Mouse (Mus musculus) right cerebral cortex, postnatal 25 days (tissue): ENCODE measurements around the gene Chrng.
A peak's percentile ranks its signal among the peaks of the same experiment; 100 is the strongest.

Source experiments
- DNase-seq: peaks from one replicate; pipeline ENCODE4 v3.0.0; 2022

The Chrng gene

DNA sequence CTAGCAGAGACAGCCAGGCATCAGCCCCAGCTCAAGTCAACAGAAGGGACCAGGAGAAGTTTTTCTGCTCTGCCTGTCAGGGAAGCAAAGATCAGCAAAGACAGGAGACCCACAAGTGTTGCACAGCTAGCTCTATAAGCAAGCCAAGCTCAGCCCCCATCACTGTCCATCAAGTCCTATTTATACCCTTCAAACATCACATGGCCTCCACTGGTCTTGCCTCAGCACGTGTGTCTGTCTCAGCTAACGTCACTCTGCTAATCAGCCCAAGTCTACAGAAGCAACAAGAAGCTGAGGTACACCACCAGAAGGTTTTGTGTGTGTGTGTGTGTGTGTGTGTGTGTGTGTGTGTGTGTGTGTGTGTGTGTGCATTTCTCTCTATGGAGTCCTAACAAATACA, 3.6 kb upstream of the Chrng start:
- no peak for DNase-seq

GRCm38 (mm10) chr1:87201848-87202247, 2.6 kb upstream of the Chrng start:
- no peak for DNase-seq

GRCm38 (mm10) chr1:87203779-87204178, 678 bp upstream of the Chrng start:
- DNase-seq = no peak

DNA sequence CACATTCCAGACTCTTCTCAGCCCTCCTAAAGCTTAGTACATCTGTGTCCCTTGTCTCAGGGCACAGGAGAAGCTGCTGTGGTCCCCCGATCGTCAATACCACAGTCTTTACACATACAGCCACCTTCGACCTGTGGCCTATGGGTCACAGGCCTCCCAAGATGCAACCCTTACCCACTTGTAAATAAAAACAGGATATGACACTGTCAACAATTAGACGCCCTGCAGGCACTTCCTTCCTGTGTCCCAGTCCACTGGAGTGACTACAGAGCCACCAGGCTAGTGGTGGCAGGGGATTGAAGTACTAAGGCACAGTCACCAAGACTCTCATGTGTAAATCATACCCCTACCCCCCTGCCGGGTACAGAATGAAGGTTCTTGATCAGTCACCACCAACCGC, 581 bp downstream of the Chrng start:
- DNase-seq = no peak

DNA sequence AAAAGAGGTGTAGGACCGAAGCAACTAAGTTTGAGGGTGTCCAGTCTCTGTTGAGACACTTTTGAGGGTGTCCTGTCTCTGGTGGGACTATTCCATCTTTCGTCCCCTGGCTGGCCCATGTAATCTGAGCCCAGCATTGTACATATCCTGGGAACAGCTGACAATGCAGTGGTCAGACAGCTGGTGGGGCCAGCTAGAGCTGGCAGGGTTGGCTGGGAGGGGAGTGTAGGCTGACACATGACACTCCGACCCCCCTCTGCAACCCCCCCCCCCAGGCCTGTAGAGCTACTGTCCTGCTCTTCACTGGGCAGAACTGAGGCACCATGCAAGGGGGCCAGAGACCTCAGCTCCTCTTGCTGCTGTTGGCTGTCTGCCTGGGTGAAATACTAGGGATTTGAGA, 1.0 kb downstream of the Chrng start:
- no peak for DNase-seq

DNA sequence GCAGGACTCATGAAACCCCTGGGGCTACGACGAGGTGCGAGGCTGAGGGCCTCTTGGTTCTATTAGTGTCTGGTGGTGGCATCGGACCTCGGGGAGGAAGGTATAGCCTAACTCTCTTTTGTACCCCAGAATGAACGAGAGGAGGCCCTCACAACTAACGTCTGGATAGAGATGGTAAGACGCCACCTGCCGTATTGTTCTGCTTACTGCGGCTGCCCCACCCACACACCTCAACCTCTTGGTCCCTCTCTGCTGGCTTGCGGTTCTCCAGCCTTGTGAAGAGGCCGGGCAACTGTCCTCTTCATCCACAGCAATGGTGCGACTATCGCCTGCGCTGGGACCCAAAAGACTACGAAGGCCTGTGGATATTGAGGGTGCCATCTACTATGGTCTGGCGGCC, 1.9 kb downstream of the Chrng start:
- DNase-seq = no peak

DNA sequence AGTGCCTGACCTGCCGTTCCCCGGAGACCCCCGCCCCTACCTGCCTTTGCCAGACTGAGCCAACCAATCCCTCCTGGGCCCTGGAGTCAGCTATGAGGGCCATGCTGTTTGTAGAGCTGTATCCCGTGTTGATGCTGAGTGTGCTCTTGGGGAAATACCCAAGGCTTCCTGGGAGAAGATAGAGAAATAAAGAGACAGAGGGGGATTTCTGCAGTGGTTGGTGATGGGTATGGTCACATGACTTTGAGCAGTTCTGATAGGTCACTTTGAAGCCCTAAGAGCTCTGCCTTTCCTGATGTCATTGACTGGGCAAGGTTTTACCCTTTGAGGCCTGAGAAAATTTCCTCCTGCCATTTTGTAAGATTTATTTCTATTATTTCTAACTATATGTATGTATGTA, 7.0 kb downstream of the Chrng start:
- no peak for DNase-seq

DNA sequence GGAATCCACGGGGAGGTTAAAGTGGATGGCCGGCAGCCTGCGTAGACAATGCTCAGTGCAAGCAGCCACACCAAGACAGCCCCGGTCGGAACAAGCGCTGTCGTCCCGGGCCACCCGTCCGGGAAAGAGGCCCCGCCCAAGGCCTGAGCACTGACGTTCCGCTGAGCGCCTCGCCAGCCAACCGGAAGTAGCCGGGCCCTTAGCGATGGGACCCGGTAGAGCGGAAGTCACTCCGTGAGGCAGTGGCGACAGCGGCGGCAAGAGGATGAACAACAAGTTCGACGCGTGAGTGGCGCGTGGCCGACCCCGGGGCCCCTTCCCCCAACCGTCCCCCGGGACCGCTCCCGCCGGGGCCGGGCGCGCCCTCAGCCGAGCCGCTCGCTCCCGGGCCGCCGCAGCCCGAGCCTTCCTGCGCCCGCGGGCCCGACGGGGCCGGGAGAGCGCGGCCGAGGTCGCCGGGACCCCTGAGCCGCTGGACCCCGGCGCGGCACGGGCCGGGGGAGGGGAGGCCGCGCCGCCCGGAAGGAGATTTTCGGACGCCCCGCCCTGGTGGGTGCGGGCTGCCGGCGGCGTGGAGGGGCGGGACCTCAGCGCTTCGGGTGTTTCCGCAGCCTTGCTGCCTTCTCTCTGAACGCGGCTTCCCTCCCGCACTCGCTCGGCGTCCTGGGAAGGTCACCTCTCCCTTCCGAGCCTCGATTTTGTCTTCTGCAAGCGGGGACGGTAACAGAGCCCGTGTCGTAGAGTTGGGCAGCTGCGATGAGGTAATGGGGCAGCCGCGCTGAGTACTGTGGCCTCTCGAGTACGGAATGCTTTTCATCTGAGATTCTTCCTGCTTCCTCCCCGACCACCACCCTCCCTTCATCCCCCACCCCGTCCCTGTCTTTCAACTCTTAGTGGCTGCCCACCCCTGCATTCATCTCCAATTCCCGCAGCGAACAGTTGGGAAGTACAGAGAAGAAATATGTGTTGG, 9.6 kb downstream of the Chrng start, which contains the start of gene Eif4e2:
Eif4e2 (plus strand) TSS at position 180 of the 970 bp plus-strand sequence.
- peak; percentile 92 for DNase-seq

DNA sequence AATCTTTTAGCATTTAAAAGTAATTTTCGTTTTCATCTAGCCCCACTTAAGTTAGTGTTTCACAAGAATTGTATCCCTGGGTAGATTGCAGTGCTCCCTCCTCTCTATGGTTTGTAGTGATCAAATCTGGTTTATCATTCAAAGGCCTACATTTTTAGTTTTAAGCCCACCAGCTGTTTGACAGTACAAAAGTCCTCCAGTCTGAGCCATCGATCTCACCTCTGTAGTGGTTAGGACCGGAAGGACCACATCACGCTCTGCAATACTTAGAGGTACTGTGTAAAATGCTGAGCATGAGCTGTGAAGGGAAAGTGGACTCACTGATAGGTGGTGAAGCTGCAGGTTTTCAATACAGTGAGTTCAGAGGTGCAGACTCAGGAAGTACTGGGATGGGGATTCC, 10.3 kb downstream of the Chrng start:
- DNase-seq = no peak

DNA sequence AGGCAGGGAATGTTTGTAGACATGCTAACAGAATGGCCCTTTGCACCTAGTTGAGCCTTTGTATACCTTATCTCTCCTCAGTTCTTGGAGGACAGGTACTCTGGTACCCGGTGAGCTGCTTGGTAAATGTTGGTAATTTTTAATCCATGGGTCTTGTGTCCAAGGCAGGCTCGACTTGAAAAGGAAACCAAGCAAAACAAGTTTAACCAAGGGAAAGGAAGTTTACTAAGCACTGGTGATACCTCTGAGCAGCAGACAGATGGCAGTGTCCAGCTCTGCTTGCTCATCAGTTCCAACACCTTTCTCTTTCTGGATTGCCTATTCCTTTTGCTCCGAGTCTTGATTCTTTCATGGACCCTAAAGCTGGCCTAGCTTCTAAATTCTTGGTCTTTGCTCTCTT, 13.5 kb downstream of the Chrng start:
- DNase-seq = no peak

- DNase-seq = no peak
These were observed 21.3 kb downstream of the Chrng start for GRCm38 (mm10) chr1:87225739-87226138.

- no peak for DNase-seq
These were observed 22.1 kb downstream of the Chrng start for GRCm38 (mm10) chr1:87226409-87227159.

DNA sequence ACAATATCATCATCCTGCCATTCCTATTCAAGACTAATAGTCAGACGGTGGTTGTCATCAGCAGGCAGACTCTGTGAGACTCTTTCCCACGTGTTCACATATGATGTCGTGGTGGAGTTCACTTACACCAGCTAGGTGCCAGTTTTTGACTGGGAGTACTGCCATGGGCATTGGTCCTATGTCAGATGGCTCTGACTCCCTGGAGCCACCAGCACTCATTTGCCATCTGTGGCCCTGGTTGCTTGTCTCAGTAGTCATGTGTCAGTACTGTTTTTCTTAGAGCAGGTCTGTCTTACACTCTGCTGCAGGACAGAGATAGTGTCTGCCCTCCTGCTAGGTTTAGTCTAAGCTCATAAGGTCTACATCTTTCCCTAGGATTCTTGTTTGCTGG, 22.7 kb downstream of the Chrng start:
- no peak for DNase-seq

GRCm38 (mm10) chr1:87230606-87231005, 26.1 kb downstream of the Chrng start:
- DNase-seq = no peak

DNA sequence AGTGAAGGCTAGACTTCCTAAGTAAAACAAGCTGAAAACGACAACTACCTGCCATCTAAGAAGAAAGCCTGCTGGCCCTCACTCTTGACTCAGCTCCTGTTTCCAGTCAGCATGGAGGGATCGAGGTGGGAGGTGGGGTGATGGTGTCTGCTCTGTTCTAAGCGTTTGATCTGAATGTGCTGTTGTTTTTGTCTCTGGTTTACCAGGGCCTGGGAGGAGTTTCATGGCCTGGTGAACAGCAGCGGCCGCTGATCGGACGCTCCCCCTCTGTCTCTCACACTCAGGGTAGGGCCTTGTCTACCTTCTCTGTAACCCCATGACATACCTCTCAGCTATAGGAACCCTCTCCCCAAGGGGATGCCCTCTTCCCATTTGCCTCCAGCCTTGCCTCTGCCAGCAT, 27.7 kb downstream of the Chrng start:
- DNase-seq = no peak

- no peak for DNase-seq
These were observed 34.6 kb downstream of the Chrng start for GRCm38 (mm10) chr1:87239056-87239455.

DNA sequence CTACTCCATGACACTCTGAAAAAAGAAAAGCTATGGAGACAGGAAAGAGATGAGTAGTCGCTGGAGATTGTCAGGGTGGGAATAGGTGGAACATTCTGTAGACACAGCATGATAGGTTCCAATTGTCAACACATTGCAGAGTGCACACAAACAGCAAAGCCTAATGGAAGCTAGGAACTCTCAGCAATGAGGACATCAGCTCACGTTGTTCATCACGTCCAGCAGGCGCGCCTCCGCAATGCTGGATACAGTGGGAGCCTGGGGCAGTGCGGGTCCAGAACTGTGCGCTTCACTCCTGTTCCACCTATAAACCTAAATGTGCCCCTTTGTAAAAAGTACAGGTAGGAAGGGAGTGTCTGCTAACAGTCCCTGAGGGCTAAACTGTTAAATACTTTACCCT, 38.6 kb downstream of the Chrng start:
- no peak for DNase-seq

DNA sequence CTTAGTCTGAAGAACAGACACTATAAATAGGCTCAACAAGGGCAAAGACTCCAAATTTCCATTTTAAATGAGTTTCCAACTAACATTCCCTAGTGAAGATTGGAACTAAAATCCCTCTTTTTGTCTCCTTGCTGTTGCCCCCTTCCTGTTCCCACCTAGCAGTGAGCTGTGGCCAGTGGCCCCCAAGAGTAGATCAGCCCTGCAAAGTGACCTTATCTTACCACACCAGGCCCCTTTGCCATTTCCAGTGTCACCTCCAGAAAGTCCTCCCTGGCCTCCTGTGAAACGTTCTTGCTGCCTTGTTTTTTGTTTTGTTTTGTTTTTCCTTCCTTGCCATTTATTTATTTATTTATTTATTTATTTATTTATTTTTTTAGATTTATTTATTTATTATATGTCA, 41.0 kb downstream of the Chrng start:
- DNase-seq = no peak

DNA sequence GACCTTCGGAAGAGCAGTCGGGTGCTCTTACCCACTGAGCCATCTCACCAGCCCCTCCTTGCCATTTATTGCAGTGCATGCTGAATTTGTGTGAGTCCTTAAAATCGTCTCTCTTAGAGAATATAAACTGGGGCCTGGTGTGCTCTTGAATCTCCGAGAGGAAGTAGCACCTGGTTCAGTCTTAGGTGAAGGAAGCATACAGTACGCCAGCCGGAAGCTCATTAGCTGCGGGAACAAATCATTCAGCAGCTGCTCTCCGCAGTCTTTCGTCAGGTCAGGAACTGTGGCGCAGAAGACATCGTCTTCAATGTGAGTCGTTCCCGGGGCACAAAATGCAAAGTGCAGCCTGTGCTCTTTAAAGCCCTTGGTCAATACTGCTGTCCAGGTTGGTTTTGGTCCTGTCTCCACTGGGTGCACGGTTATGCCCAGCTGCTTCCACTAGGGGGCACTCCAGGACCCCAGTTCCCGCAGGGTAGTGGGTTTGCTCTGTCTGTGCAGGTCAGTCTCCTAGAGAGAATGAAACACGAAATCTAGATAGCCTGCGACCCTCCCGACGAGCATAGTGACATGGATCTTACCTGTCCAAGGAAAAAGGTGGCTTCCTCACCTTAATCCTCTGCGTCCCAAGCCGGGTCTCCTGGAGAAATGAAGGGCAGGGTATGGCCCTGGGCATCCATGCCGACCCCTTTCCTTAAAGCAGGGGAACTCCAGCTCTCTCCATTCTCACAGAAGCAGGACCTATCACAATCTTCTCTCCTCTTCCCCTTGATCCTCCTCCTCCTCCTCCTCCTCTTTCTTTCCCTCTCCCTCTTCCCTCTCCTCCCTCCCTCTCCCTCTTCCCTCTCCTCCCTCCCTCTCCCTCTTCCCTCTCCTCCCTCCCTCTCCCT, 41.7 kb downstream of the Chrng start:
- DNase-seq = peak; percentile 76

- no peak for DNase-seq
These were observed 47.7 kb downstream of the Chrng start for GRCm38 (mm10) chr1:87252040-87252609.

DNA sequence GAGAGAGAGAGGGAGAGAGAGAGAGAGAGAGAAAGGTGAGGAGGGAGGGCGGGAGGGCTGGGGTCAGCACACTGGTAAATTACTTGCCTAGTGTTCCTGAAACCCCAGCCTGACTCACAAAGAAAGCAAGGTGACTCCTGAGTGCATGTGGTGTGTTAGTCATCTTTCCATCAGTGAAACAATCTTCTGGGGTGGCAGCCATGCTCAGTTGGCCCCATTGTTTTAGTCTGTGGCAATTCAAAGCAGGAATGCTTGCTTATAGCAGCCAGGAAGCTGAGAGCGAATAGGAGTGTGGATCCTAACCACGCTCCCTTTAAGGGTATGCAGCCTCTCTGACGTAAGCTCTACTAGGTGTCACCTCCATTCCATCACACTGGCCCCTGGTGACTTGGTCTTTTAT, 50.7 kb downstream of the Chrng start:
- DNase-seq = no peak

DNA sequence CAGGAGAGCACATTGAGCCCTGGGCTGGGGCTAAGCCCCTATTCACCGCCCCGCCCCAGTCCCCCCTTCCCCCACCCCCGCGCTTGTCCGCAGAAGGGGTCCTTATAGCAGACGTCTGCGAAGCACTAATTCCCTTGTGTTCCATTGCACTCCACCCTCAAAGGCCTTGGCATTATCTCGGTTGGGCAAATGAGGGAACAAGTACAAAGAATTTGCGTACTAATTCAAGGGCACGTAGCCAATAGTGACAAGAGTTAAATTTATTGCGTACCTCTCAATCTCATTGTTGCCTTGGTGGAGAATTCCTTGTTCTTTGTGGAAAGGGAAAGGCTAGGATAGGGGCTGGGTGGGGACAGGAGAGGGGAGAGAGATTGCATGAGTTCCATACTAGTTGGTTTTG, 53.2 kb downstream of the Chrng start:
- no peak for DNase-seq

GRCm38 (mm10) chr1:87258484-87258883, 54.0 kb downstream of the Chrng start:
- DNase-seq = no peak
